Mouse (Mus musculus): Measurements from ENCODE around the gene Gm10392. TPM values are rescaled to one million over a fixed set of nuclear protein-coding genes. Genes with fewer than 3 reads are reported as not detected.
"Not testable (repeated sequence)": the region's sequence is repeated elsewhere in the genome, so short reads cannot be mapped to it uniquely, and the experiment has no call there.

Gene Gm10392
- total RNA-seq (2015; ENCODE audit: low replicate concordance), result not detected in 2 replicates
- total RNA-seq (2017; ENCODE audit: low replicate concordance), result 0.09 TPM in 1 of 2 replicates, not detected in the other

- no peak for ATAC-seq (replicated peaks; ENCODE audit: low FRiP score, poor library complexity, severe bottlenecking)
These were observed at the start of gene Gm10392 for GRCm38 (mm10) chr11:77519043-77519442. TSS of gene Gm10392 (minus strand) at chr11:77519198.

GRCm38 (mm10) chr11:77545261-77545660, 26.3 kb upstream of the Gm10392 start:
- no peak for ATAC-seq (replicated peaks; ENCODE audit: low FRiP score, poor library complexity, severe bottlenecking)

- ATAC-seq (replicated peaks; ENCODE audit: low FRiP score, poor library complexity, severe bottlenecking), result no peak
These were observed 13.3 kb upstream of the Gm10392 start for GRCm38 (mm10) chr11:77532202-77532846.

GRCm38 (mm10) chr11:77530862-77531261, 11.9 kb upstream of the Gm10392 start:
- no peak for ATAC-seq (replicated peaks; ENCODE audit: low FRiP score, poor library complexity, severe bottlenecking)

- no peak for ATAC-seq (replicated peaks; ENCODE audit: low FRiP score, poor library complexity, severe bottlenecking)
These were observed 10.6 kb upstream of the Gm10392 start for GRCm38 (mm10) chr11:77529644-77530043.

- not testable (repeated sequence) for ATAC-seq (replicated peaks; ENCODE audit: low FRiP score, poor library complexity, severe bottlenecking)
These were observed 9.4 kb upstream of the Gm10392 start for GRCm38 (mm10) chr11:77528420-77528819.

DNA sequence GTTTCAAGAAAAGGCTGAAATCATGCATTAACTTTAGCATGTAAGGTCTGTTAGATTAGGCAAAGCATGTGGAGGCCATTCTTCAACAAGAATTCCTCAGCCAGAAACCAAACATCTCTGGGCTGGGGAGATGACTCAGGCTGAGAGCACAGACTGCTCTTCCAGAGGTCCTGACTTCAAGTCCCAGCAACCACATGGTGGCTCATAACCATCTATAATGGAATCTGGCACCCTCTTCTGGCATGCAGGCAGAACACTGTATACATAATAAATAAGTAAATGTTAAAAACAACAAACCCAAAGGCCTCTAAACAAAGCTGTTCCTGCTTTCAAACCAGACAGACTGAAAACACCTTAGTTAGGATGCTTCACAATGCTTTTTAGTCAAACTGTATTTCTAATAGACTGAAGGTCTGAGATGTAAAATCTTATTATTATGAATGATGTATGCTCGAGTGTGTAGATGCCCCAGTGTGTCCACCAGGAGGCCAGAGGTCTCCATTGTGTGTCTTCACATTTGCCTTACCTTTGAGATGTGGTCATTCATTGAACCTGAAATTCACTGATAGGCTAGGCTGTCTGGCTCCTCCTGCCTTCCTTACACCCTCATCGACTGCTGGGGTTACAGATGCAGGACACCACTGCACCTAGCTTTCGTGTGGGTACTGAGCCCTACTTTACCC, 6.9 kb upstream of the Gm10392 start:
- no peak for ATAC-seq (replicated peaks; ENCODE audit: low FRiP score, poor library complexity, severe bottlenecking)

- no peak for ATAC-seq (replicated peaks; ENCODE audit: low FRiP score, poor library complexity, severe bottlenecking)
These were observed 1.9 kb upstream of the Gm10392 start for GRCm38 (mm10) chr11:77520601-77521529.

- no peak for ATAC-seq (replicated peaks; ENCODE audit: low FRiP score, poor library complexity, severe bottlenecking)
These were observed 773 bp downstream of the Gm10392 start for GRCm38 (mm10) chr11:77518051-77518798.

DNA sequence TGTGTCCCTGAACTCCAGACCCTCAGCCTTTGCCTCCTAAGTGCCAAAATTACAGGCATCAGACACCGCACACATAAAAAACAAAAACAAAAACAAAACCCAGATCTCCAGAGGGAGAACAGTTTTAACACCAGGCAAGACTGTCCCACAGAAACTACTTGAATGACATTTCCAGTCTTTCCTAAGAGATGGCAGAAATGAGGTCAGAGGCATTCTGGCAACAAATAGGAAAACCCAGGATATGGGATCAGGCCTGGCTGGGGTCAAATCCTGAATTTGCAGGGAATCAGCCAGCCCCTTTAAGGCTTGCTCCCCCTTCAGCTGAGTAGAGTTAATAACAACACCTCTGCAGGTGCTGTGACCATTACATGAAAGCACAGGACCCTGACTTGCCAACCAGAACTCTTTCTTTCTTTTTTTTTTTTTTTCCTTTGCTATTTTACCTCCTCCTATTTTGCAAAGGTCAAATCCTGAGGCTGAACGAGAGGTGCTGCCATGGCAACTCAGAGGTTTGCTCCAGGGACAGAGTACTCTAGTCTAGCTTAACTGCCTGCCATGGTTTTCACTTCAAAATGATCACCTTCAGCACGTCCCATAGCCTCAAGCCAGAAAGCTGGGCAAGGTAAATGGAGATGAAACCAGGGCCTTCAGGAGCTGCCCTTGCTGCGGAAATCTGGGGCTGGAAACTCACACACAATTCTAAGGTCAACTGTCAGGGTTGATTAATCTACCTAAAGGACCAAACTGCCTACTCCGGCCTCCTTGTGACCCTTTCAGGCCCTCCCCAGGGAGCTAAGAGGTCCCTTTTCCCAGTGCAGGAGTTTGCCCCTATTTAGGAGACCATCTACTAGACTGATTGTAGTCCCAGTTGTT, 2.2 kb downstream of the Gm10392 start:
- no peak for ATAC-seq (replicated peaks; ENCODE audit: low FRiP score, poor library complexity, severe bottlenecking)

GRCm38 (mm10) chr11:77515637-77516552, 3.1 kb downstream of the Gm10392 start, which contains the start of gene Trp53i13:
TSS of gene Trp53i13 (minus strand) at chr11:77515980.
- ATAC-seq (replicated peaks; ENCODE audit: low FRiP score, poor library complexity, severe bottlenecking), result no peak

DNA sequence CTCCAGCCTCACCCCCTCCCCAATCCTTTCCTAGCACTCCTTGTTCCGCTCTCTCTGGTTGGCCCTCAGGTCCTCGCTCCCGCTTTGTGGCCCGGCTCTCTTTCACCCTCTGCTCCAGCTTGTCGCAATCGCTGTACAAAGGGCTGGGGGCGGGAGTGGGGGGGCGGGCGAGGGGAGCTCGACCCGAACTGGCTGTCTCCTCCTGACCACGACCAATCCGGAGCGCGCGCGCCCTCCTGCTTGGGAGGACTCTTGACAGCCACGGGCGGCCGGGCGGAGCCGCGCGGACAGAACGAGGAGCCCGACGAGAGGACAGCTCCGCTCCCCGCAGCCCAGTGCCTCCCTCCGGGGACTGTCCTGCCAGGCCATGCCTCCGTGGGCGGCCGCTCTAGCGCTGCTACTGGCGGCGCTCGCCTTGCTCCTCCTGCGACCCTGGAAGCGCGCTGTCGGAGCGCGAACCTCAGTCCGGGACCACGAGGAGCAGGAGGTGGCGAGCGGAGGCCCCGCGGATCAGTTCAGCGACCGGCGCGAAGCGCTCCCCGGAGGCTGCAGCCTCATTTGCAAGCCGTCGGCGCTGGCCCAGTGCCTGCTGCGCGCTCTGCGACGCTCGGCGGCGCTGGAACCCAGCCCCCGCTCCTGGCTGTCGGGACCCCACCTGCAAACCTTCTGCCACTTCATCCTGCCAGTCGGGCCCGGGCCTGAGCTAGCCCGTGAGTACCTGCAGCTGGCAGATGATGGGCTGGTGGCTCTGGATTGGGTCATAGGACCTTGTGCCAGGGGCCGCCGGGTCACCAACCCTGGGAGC, 4.0 kb downstream of the Gm10392 start, which contains the start of gene Abhd15:
Gene Abhd15 (plus strand): TSS at position 290 of the 805 bp plus-strand sequence.
- peak; percentile 2; the same call in 1 of the 2 replicates for ATAC-seq (replicated peaks; ENCODE audit: low FRiP score, poor library complexity, severe bottlenecking)

DNA sequence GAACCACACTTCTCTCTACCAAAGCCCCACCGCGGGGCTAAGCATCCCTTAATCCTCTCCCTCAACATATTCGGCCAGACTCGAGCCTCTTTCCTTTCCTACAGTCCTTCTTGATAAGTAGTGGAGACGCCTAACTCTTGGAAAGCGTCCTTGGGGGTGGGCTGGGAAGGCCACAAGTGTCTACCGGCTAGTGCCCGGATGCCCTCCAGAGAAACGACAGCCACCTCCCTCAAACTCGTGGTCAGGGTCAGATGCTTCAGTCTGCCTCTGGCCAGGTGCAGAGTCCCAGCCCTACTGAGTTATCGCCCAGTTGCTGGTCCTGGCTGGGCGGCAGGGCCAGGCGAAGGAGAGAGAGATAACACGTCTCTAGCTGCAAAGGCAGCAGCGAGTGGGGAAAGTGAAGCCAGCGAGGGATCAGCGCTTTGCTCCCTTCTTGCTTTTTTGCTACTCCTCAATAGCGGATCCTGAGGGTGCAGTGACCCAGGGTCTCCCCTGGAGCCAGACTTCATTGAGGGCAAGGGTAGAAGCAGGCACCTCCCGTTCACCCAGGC, 4.6 kb downstream of the Gm10392 start:
- ATAC-seq (replicated peaks; ENCODE audit: low FRiP score, poor library complexity, severe bottlenecking), result peak; percentile 80

- no peak for ATAC-seq (replicated peaks; ENCODE audit: low FRiP score, poor library complexity, severe bottlenecking)
These were observed 5.2 kb downstream of the Gm10392 start for GRCm38 (mm10) chr11:77513811-77514170.

DNA sequence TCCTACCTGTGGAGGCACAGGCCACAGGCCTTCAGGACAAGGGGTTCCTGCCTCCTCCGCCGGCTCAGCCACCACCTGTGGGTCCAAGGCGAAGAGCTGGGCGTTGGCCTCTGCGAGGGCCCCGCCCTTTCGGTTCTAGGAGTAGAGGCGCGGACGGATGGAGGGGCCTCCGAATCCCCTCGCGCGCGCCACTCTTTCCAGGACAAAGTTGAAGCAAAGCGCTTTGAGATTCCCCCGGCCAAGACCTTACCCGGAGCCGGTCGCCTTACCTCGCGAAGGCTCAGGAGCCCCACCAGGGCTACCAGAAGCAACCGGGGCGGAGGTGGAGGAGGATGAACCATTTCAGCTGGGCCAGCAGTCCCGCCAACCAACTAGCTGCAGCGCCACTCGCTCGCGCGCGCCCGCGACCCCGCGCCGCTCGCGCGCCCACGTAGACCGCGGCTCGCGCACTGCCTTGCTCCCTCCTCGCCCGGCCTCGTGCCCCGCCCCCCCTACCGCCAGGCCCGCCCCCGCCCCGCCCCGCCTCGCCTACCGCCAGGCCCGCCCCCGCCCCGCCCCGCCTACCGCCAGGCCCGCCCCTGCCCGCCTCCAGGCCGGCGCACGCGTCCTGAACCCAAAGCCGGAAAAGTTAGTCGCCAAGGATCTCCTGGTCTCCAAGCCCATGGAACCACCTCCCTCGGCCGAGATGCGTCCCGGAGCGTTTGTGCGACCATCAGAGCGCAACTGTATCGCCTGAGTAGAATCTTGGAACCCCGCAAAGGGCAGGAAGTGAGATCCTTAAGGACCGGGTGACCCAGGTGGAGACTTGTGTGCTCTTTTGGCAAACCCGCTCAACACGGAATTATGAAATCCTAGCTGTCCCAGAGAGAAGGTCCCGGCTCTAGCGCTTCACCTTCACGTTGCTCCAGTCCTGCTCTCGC, 5.8 kb downstream of the Gm10392 start:
- ATAC-seq (replicated peaks; ENCODE audit: low FRiP score, poor library complexity, severe bottlenecking), result peak; percentile 58

Measured in erythroblast, adult 5-6 weeks (primary cell).